Mouse (Mus musculus) left cerebral cortex, postnatal 10 days (tissue): ENCODE results near the gene Phf11b. TPM values are rescaled to one million over a fixed set of nuclear protein-coding genes. Genes with fewer than 3 reads are reported as not detected.
"Not testable (repeated sequence)": the region's sequence is repeated elsewhere in the genome, so short reads cannot be mapped to it uniquely, and the experiment has no call there.

Experiments used
- DNase-seq, 2 experiments: peaks; one replicate each; pipeline ENCODE4 v3.0.0; 2021 to 2022; ENCODE audit warnings: low spot score in 2 of 2, mixed read lengths in 1 of 2; ENCODE audit errors: extremely low spot score in 1 of 2
- intact Hi-C: fragments of 180-260 bp; cut with DNase I; formaldehyde crosslinking; loops from one replicate; pipeline ENCODE4 v1.15.1; 2025
- total RNA-seq, 2 experiments: library from RNA; stranded (reverse); gene quantifications; 2 replicates each; pipeline ENCODE4 v1.2.3; 2021

The Phf11b gene
- total RNA-seq: not detected

DNA sequence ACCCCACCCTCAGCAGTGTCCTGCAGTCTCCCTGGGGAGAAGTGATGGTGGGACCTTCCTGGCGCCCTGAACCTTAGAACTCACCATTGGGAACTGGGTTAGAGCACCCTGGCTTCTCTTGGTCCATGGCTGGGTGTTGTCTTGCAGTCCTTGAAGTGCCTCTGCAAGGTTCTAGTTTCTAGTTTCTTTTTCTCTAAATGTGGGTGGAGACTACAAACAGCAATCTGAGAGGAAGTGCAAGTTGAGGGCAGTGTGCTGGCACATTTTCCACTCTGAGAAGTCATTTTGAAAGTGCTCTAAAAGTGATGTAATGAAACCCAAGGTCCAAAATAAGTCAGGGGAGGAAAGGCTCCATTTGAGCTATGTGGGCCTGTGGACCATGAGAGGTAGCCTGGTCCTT lies at the start of gene Phf11b:
TSS of gene Phf11b (minus strand) at position 163 of the 400 bp plus-strand sequence.
- DNase-seq, intact Hi-C loops: not testable (repeated sequence)

DNA sequence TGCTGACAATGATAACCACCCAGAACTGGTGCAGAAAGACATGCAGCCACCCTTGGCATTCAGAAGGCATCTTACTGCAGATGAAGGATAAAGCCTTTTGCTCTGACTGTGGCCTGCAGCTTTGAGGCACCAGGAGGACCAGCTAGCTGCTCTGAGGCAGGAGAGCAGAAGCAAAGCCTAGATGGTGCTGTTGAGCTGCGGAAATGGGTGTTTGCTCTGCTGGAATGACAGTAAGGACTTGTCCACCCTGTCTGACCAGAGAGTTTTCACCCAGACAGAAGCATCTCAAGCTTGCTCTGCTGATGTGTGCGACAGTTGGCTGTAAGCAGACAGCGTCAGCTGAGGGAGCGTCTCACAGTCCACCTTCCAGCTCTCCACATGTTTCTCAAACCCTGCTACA lies 49.0 kb upstream of the Phf11b start:
- DNase-seq: peak in 1 of 2 experiments; percentile 14
- intact Hi-C loops: not testable (repeated sequence)

DNA sequence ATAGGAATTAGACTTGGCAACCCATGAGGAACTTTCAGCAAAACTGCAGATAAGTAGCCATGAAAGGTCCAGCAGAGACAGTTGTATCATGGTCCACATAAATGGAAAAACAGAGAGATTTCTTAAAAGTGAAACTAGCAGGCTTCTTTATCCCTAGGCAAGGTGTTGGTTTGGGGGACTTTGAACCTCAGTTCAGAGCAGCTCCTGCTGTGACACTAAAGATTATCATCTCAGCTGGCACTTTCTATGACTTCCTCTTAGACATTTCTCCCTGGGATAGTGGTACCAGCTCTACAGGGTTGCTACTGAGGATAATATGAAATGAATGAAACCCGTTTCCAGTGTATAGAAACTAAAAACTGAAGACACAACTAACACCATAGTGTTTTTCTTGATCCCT lies 48.4 kb upstream of the Phf11b start:
- no peak for DNase-seq
- intact Hi-C loops: loop anchor here (5.0 kb wide), 1 partner anchor 168 kb away; no protein-coding TSS in a partner anchor

DNA sequence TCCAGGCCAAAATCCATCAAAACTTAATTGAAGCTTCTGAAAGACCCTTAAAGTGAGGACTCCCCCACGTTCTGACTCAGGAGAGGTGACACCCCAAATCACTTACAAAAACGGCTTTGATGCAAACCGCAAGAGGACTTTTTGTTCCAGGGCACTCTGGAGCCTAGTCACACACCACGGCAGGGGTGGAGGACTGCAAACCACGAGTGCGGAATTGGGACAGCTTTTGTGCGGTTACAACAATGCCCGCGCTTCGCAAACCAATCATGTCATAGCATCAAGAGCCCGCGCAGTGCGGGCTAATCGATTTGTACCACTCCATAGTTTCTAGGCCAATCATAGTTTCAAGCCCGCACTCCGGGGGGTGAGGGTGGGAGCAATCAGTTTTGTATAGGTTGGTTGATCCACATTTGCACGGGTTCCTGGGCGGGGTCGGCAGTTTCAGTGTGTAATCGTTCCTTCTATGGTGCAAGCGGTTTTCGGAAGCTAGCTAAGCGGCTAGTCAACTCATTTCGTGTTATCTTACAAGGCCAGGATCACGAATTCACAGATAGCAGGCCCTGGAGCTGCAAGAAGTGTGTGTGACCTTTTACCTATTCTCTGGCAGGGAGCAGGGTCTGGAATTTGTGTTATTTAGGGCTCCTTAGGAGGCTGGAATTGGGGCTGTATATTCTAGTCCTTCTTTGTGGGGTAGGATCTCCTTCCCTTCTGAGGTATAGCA lies 29.4 kb upstream of the Phf11b start:
- intact Hi-C loops: no loop called here
- no peak for DNase-seq

DNA sequence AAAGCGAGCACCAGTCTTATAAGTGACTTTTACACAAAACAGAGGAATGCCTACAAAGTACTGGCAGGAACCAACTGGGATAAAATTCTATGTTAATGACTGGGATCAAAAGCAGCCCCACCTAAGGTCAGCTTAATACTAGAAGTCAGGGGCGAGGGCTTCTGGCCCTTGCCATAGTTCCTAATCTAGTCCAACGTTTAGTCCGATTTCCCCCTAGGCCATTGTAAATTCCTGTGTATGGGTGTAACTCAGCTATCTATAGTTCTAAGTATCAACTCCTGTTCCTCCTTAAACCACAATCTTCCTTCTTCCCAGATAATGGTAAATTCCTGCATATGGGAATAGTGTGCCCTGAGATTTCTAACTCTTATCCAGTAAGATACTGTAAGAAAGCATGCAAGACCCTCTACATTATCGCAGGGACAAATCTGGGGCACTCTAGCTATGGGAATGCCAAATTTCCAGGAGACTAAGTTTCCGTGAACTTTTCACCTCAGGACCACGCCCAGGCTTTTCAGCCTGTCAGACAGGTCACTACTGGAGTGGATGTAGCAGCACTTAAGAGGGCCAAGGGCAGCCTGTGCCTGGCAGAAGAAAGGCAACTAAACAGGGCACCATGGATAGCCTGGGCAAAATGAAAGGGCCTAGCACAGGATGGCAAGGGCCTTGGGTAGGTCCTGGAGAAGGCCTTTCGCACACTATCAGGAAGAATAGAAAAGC lies 25.4 kb upstream of the Phf11b start:
- intact Hi-C loops: no loop called here
- no peak for DNase-seq

DNA sequence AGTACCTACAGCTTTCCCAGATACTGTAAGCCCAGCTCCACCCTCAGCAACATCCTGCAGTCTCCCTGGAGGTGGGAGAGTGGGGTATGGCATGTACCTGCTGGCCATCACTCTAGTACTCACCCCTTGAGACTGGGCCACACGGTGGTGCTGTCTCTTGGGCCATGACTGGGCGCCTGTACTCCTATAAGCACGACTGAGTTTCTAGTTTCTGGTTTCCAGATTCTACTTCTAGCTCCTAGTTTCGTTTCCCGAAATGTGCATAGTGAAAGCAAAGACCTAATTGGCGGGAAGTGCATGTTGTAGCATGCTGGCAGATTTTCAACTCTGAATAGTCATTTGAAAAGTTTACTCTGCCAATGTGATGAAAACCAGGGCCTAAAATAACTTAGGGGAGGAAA lies 24.1 kb upstream of the Phf11b start, which contains the start of gene Phf11d:
TSS of gene Phf11d (minus strand) at position 227 of the 401 bp plus-strand sequence.
- intact Hi-C loops: no loop called here

DNA sequence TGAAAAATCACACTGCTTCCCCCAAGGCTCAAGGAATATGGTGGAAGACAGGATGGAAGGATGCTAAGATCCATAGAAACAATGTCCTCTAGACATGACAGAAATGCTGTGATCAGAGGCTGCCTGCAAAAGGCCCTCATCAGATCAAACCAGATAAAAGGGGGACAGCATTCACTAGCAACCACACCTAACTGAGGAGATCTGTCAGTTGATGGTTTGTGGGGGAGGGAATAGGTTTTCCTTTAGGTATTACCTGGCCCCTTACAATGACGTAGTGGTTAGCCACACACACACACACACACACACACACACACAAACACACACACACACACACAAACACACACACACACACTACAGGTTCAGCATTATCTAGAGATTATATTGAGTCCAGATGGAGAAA lies 1.6 kb downstream of the Phf11b start:
- DNase-seq: no peak
- intact Hi-C loops: no loop called here

More for the DNA sequence above, 24.1 kb upstream of the Phf11b start, which contains the start of gene Phf11d:
- DNase-seq: peak; percentile 4 to 27

DNA sequence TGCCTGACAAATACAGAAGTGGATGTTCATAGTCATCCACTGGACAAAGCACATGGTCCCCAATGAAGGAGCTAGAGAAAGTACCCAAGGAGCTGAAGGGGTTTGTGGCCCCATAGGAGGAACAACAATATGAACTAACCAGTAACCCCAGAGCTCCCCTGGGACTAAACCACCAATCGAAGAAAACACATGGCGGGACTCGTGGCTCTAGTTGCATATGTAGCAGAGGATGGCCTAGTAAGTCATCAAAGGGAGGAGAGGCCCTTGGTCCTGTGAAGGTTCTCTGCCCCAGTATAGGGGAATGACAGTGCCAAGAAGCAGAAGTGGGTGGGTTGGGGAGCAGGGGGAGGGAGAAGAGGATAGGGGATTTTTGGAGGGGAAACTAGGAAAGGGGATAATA lies 5.1 kb downstream of the Phf11b start:
- intact Hi-C loops, DNase-seq: not testable (repeated sequence)

DNA sequence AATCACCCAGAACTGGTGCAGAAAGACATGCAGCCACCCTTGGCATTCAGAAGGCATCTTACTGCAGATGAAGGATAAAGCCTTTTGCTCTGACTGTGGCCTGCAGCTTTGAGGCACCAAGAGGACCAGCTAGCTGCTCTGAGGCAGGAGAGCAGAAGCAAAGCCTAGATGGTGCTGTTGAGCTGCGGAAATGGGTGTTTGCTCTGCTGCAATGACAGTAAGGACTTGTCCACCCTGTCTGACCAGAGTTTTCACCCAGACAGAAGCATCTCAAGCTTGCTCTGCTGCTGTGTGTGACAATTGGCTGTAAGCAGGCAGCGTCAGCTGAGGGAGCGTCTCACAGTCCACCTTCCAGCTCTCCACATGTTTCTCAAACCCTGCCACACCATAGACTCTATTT lies 10.7 kb downstream of the Phf11b start:
- intact Hi-C loops: not testable (repeated sequence)

DNA sequence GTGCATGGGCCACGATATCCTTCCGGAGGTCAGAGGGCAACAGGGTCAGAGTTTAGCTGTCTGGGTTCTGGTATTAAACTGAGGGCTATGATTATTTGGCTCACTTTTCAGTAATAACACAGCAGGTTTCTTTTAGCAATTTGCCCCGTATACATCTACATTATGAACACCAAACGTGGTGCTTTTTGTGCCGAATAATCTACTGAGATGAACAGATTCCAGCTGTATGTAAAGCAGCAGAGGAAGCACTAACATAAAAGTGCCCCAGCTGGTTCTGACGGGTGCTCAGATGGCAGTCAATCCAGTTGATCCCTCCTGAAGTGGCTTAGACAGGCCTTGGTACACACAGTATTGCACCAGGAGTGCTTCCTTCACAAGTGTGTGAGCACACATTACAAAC lies 21.2 kb downstream of the Phf11b start:
- intact Hi-C loops: loop anchor here (10.0 kb wide), 1 partner anchor 235 kb away; no protein-coding TSS in a partner anchor
- DNase-seq: not testable (repeated sequence)

More for the DNA sequence above, 10.7 kb downstream of the Phf11b start:
- DNase-seq: peak; percentile 4 to 23

DNA sequence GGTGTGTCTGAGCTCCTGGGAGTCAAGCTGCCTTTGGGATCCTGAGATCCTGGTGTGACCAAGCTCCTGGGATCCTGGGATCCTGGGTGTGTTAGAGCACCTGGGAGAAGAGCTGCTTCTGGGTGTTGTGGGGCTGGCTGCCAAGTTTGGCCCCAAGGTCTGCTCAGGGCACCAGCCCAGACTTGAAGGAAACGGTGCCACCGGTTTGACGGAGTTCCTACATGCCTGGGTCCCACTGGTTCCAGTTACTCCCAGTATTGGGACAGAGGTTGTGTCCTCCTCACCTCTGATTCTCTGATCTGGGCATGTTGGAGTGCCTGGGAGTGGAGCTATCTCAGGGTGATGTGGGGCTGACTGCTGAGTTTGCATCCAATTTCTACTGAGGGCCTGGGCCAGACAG lies 22.1 kb downstream of the Phf11b start:
- intact Hi-C loops, DNase-seq: not testable (repeated sequence)

DNA sequence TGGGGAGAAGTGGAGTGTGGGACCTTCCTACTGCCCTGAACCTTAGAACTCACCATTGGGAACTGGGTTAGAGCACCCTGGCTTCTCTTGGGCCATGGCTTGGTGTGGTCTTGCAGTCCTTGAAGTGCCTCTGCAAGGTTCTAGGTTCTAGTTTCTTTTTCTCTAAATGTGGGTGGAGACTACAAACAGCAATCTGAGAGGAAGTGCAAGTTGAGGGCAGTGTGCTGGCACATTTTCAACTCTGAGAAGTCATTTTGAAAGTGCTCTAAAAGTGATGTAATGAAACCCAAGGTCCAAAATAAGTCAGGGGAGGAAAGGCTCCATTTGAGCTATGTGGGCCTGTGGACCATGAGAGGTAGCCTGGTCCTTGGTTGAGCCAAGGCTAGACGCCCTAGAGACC lies 43.8 kb downstream of the Phf11b start, which contains the start of gene Phf11a:
TSS of gene Phf11a (minus strand) at position 132 of the 400 bp plus-strand sequence.
- intact Hi-C loops, DNase-seq: not testable (repeated sequence)

DNA sequence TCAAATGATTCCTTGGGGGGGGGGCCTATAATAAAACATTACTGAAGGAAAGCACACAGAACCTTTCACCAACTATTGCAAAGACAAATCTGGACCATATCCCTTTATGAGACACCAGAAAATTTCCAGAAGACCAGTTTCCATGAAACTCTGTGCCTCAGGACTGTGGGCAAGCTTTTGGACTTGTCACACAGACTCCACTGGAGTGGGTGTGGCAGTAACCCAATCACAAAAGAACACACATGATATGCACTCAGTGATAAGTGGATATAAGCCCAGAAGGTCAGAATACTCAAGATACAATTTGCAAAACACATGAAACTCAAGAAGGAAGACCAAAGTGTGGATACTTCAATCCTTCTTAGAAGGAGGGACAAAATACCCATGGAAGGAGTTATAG lies 49.4 kb downstream of the Phf11b start:
- intact Hi-C loops, DNase-seq: not testable (repeated sequence)

DNA sequence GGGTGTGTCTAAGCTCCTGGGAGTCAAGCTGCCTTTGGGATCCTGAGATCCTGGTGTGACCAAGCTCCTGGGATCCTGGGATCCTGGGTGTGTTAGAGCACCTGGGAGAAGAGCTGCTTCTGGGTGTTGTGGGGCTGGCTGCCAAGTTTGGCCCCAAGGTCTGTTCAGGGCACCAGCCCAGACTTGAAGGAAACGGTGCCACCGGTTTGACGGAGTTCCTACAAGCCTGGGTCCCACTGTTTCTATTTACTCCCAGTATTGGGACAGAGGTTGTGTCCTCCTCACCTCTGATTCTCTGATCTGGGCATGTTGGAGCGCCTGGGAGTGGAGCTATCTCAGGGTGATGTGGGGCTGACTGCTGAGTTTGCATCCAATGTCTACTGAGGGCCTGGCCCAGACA lies 66.2 kb downstream of the Phf11b start:
- intact Hi-C loops: not testable (repeated sequence)

More for the DNA sequence above, 66.2 kb downstream of the Phf11b start:
- DNase-seq: not testable (repeated sequence)

Other genes starting within 250 kb of the Phf11b start
- not detected for gene 1700129C05Rik, start 198.5 kb downstream of the Phf11b start, total RNA-seq
- not detected for gene Gm5142, start 162.6 kb downstream of the Phf11b start, total RNA-seq
- 10 to 100 TPM; 23.2 to 26.2 TPM for gene Rcbtb1, start 140.1 kb downstream of the Phf11b start, total RNA-seq
- not detected for gene Gm6904, start 81.1 kb downstream of the Phf11b start, total RNA-seq
- gene Phf11a, start 43.8 kb downstream of the Phf11b start, total RNA-seq: not detected
- gene Phf11d, start 24.1 kb upstream of the Phf11b start, total RNA-seq: under 1 TPM; 0.47 to 0.51 TPM
- gene Phf11c, start 54.0 kb upstream of the Phf11b start, total RNA-seq: under 1 TPM; 0.39 to 0.59 TPM
- 1 to 10 TPM; 3.8 to 4.0 TPM for gene Setdb2, start 99.5 kb upstream of the Phf11b start, total RNA-seq
- 10 to 100 TPM; 19.3 to 22.0 TPM for gene Cab39l, start 99.6 kb upstream of the Phf11b start, total RNA-seq